Mouse (Mus musculus): ENCODE measurements around the gene Trim54. TPM values are rescaled to one million over a fixed set of nuclear protein-coding genes. Genes with fewer than 3 reads are reported as not detected.
A peak's percentile ranks its signal among the peaks of the same experiment; 100 is the strongest.

The Trim54 gene
- total RNA-seq (2022) = not detected

- no peak for DNase-seq (ENCODE audit: low spot score in 2 of 2)
These were observed at the start of gene Trim54 for GRCm38 (mm10) chr5:31116354-31116753. Gene Trim54, plus strand, starts transcription at chr5:31116712.

GRCm38 (mm10) chr5:31069810-31070209, 46.7 kb upstream of the Trim54 start:
- no peak for DNase-seq (ENCODE audit: low spot score in 2 of 2)

GRCm38 (mm10) chr5:31071059-31071458, 45.5 kb upstream of the Trim54 start:
- no peak for DNase-seq (ENCODE audit: low spot score in 2 of 2)

- DNase-seq (ENCODE audit: low spot score in 2 of 2) = no peak
These were observed 44.7 kb upstream of the Trim54 start for GRCm38 (mm10) chr5:31071821-31072220.

- no peak for DNase-seq (ENCODE audit: low spot score in 2 of 2)
These were observed 43.3 kb upstream of the Trim54 start for GRCm38 (mm10) chr5:31073176-31073575.

GRCm38 (mm10) chr5:31076346-31076745, 40.2 kb upstream of the Trim54 start:
- DNase-seq (ENCODE audit: low spot score in 2 of 2) = no peak

- DNase-seq (ENCODE audit: low spot score in 2 of 2) = peak; percentile 51 to 67
These were observed 36.3 kb upstream of the Trim54 start for GRCm38 (mm10) chr5:31080059-31080794.

- no peak for DNase-seq (ENCODE audit: low spot score in 2 of 2)
These were observed 35.7 kb upstream of the Trim54 start for GRCm38 (mm10) chr5:31080795-31081164.

- DNase-seq (ENCODE audit: low spot score in 2 of 2) = no peak
These were observed 35.1 kb upstream of the Trim54 start for GRCm38 (mm10) chr5:31081386-31081785.

GRCm38 (mm10) chr5:31082355-31082754, 34.2 kb upstream of the Trim54 start:
- no peak for DNase-seq (ENCODE audit: low spot score in 2 of 2)

GRCm38 (mm10) chr5:31082935-31083625, 33.4 kb upstream of the Trim54 start:
- DNase-seq (ENCODE audit: low spot score in 2 of 2) = no peak

- no peak for DNase-seq (ENCODE audit: low spot score in 2 of 2)
These were observed 32.6 kb upstream of the Trim54 start for GRCm38 (mm10) chr5:31083949-31084348.

GRCm38 (mm10) chr5:31086606-31087005, 29.9 kb upstream of the Trim54 start:
- DNase-seq (ENCODE audit: low spot score in 2 of 2) = no peak

GRCm38 (mm10) chr5:31087131-31087530, 29.4 kb upstream of the Trim54 start:
- no peak for DNase-seq (ENCODE audit: low spot score in 2 of 2)

- peak in 1 of 2 experiments; percentile 54 for DNase-seq (ENCODE audit: low spot score in 2 of 2)
These were observed 24.1 kb upstream of the Trim54 start for GRCm38 (mm10) chr5:31092231-31092975.

GRCm38 (mm10) chr5:31093151-31094041, 23.1 kb upstream of the Trim54 start:
- peak; percentile 50 to 54 for DNase-seq (ENCODE audit: low spot score in 2 of 2)

GRCm38 (mm10) chr5:31094100-31094798, 22.3 kb upstream of the Trim54 start:
- no peak for DNase-seq (ENCODE audit: low spot score in 2 of 2)

- DNase-seq (ENCODE audit: low spot score in 2 of 2) = no peak
These were observed 21.5 kb upstream of the Trim54 start for GRCm38 (mm10) chr5:31094799-31095691.

GRCm38 (mm10) chr5:31095711-31096480, 20.6 kb upstream of the Trim54 start:
- DNase-seq (ENCODE audit: low spot score in 2 of 2) = no peak

All from layer of hippocampus, adult 8-10 months (tissue).